Mouse (Mus musculus): ENCODE results near the gene Gng3. TPM values are rescaled to one million over a fixed set of nuclear protein-coding genes. Genes with fewer than 3 reads are reported as not detected.

Gng3 gene
- polyA plus RNA-seq, 1 experiment from 2014 or later: 0.23 TPM

GRCm38 (mm10) chr19:8803204-8803780 is 35.7 kb downstream of the Gng3 start:
- H3K4me3 ChIP-seq (ENCODE audit: low read depth, low read length): no peak overlapping the region
- TF ChIP-seq CTCF (IDR thresholded peaks at IDR 0.05; ENCODE audit: low read depth): no peak
- TF ChIP-seq EP300 (IDR thresholded peaks at IDR 0.05; ENCODE audit: low read depth): no peak
- H3K36me3 ChIP-seq (replicated peaks; ENCODE audit: insufficient read depth, low read length): peaks cover 8% of the 10 kb centered on the region
- H3K27me3 ChIP-seq (ENCODE audit: insufficient read depth, low read length): no peaks in the 10 kb centered on the region
- peak overlapping the region; percentile 84; the same call in 1 of the 2 replicates for H3K4me2 ChIP-seq (ENCODE audit: low read depth, low read length)
- DNase-seq (no peak), ATAC-seq (no peak)
- H3K9ac ChIP-seq (replicated peaks): no peak overlapping the region; the same call in 1 of the 2 replicates
- peaks cover 19% of the 10 kb centered on the region for H3K4me1 ChIP-seq (ENCODE audit: insufficient read depth)
- no peaks in the 10 kb centered on the region for H3K9me3 ChIP-seq (ENCODE audit: low read length)
- H3K27ac ChIP-seq (ENCODE audit: low read depth): peak overlapping the region; percentile 36
- WGBS (ENCODE audit: insufficient replicate concordance): 73% methylated on average over 9 of the region's 9 CpGs

GRCm38 (mm10) chr19:8802130-8802821 is 36.7 kb downstream of the Gng3 start, which contains the start of gene Zbtb3:
Zbtb3 (plus strand) TSS chr19:8802555.
- peaks cover 24% of the 10 kb centered on the region for H3K4me1 ChIP-seq (ENCODE audit: insufficient read depth)
- peak; percentile 94 for DNase-seq
- peak within 1 kb of the TSS; percentile 79 for H3K27ac ChIP-seq (ENCODE audit: low read depth)
- peak within 1 kb of the TSS; percentile 73 for H3K9ac ChIP-seq (replicated peaks)
- no peaks in the 10 kb centered on the region for H3K27me3 ChIP-seq (ENCODE audit: insufficient read depth, low read length)
- TF ChIP-seq CTCF (IDR thresholded peaks at IDR 0.05; ENCODE audit: low read depth): no peak
- peak; percentile 56; the same call in 1 of the 2 replicates for TF ChIP-seq EP300 (IDR thresholded peaks at IDR 0.05; ENCODE audit: low read depth)
- WGBS (ENCODE audit: insufficient replicate concordance): under 1% methylated on average over 30 of the region's 30 CpGs
- peak within 1 kb of the TSS; percentile 84 for H3K4me2 ChIP-seq (ENCODE audit: low read depth, low read length)
- peaks cover 3% of the 10 kb centered on the region; the same call in 1 of the 2 replicates for H3K36me3 ChIP-seq (replicated peaks; ENCODE audit: insufficient read depth, low read length)
- no peaks in the 10 kb centered on the region for H3K9me3 ChIP-seq (ENCODE audit: low read length)
- peak; percentile 97 for ATAC-seq
- H3K4me3 ChIP-seq (ENCODE audit: low read depth, low read length): peak within 1 kb of the TSS; percentile 75

- Histone ChIP-seq H3K27ac (ENCODE audit: low read depth) (no peak overlapping the region), H3K27me3 (ENCODE audit: insufficient read depth, low read length) (no peaks in the 10 kb centered on the region), H3K4me1 (ENCODE audit: insufficient read depth) (peaks cover 27% of the 10 kb centered on the region), H3K4me2 (ENCODE audit: low read depth, low read length) (peak overlapping the region; percentile 80), H3K4me3 (ENCODE audit: low read depth, low read length) (peak overlapping the region; percentile 68), H3K36me3 (replicated peaks; ENCODE audit: insufficient read depth, low read length) (peaks cover 17% of the 10 kb centered on the region), H3K9ac (replicated peaks) (no peak overlapping the region), H3K9me3 (ENCODE audit: low read length) (no peaks in the 10 kb centered on the region)
- DNase-seq (no peak), ATAC-seq (no peak)
- TF ChIP-seq CTCF (IDR thresholded peaks at IDR 0.05; ENCODE audit: low read depth): no peak
- no peak for TF ChIP-seq EP300 (IDR thresholded peaks at IDR 0.05; ENCODE audit: low read depth)
Measured at GRCm38 (mm10) chr19:8798947-8799315, 40.1 kb downstream of the Gng3 start.

- H3K27me3 ChIP-seq (ENCODE audit: insufficient read depth, low read length): no peaks in the 10 kb centered on the region
- H3K36me3 ChIP-seq (replicated peaks; ENCODE audit: insufficient read depth, low read length): peaks cover 23% of the 10 kb centered on the region
- H3K4me3 ChIP-seq (ENCODE audit: low read depth, low read length): peak within 1 kb of the TSS; percentile 68
- H3K27ac ChIP-seq (ENCODE audit: low read depth): peak within 1 kb of the TSS; percentile 77
- DNase-seq (peak; percentile 91), ATAC-seq (peak; percentile 64)
- peaks cover 25% of the 10 kb centered on the region for H3K4me1 ChIP-seq (ENCODE audit: insufficient read depth)
- WGBS (ENCODE audit: insufficient replicate concordance): under 1% methylated on average over 25 of the region's 25 CpGs
- H3K4me2 ChIP-seq (ENCODE audit: low read depth, low read length): peak within 1 kb of the TSS; percentile 80
- TF ChIP-seq CTCF (IDR thresholded peaks at IDR 0.05; ENCODE audit: low read depth): no peak
- 0 out of 2 replicates have a peak, but pooled peaks have one; percentile 19 for TF ChIP-seq EP300 (IDR thresholded peaks at IDR 0.05; ENCODE audit: low read depth)
- peak within 1 kb of the TSS; percentile 73 for H3K9ac ChIP-seq (replicated peaks)
- no peaks in the 10 kb centered on the region for H3K9me3 ChIP-seq (ENCODE audit: low read length)
Measured at GRCm38 (mm10) chr19:8798264-8798946, 40.6 kb downstream of the Gng3 start, which contains the start of gene Polr2g. Polr2g (minus strand) TSS chr19:8798577.

GRCm38 (mm10) chr19:8790171-8790570 is 48.8 kb downstream of the Gng3 start:
- Histone ChIP-seq H3K9me3 (ENCODE audit: low read length) (no peaks in the 10 kb centered on the region), H3K4me2 (ENCODE audit: low read depth, low read length) (no peak overlapping the region), H3K4me1 (ENCODE audit: insufficient read depth) (peaks cover 6% of the 10 kb centered on the region; the same call in 1 of the 2 replicates), H3K36me3 (replicated peaks; ENCODE audit: insufficient read depth, low read length) (peaks cover 26% of the 10 kb centered on the region), H3K27ac (ENCODE audit: low read depth) (no peak overlapping the region), H3K9ac (replicated peaks) (no peak overlapping the region), H3K27me3 (ENCODE audit: insufficient read depth, low read length) (no peaks in the 10 kb centered on the region), H3K4me3 (ENCODE audit: low read depth, low read length) (no peak overlapping the region)
- DNase-seq (no peak), ATAC-seq (no peak)
- WGBS (ENCODE audit: insufficient replicate concordance): 78% methylated on average over 7 of the region's 7 CpGs
- TF ChIP-seq EP300 (IDR thresholded peaks at IDR 0.05; ENCODE audit: low read depth) (no peak), CTCF (IDR thresholded peaks at IDR 0.05; ENCODE audit: low read depth) (no peak)

GRCm38 (mm10) chr19:8789171-8789570 is 49.8 kb downstream of the Gng3 start:
- H3K4me1 ChIP-seq (ENCODE audit: insufficient read depth): peaks cover 6% of the 10 kb centered on the region; the same call in 1 of the 2 replicates
- peaks cover 16% of the 10 kb centered on the region for H3K36me3 ChIP-seq (replicated peaks; ENCODE audit: insufficient read depth, low read length)
- ATAC-seq (no peak), DNase-seq (no peak)
- no peak overlapping the region for H3K9ac ChIP-seq (replicated peaks)
- no peaks in the 10 kb centered on the region for H3K9me3 ChIP-seq (ENCODE audit: low read length)
- H3K4me2 ChIP-seq (ENCODE audit: low read depth, low read length): no peak overlapping the region
- H3K27ac ChIP-seq (ENCODE audit: low read depth): no peak overlapping the region
- H3K4me3 ChIP-seq (ENCODE audit: low read depth, low read length): no peak overlapping the region
- H3K27me3 ChIP-seq (ENCODE audit: insufficient read depth, low read length): no peaks in the 10 kb centered on the region
- no peak for TF ChIP-seq CTCF (IDR thresholded peaks at IDR 0.05; ENCODE audit: low read depth)
- no peak for TF ChIP-seq EP300 (IDR thresholded peaks at IDR 0.05; ENCODE audit: low read depth)
- 65% methylated on average over 1 of the region's 1 CpGs for WGBS (ENCODE audit: insufficient replicate concordance)

Measured in liver, postnatal 0 days (tissue).